Mouse (Mus musculus) ES-CJ7 (cell line): ENCODE measurements around the gene Ppp4r3a.
"Not testable (repeated sequence)": the region's sequence is repeated elsewhere in the genome, so short reads cannot be mapped to it uniquely, and the experiment has no call there.

Experiments
- DNase-seq: peaks from one replicate; pipeline ENCODE4 v3.0.0; 2011; ENCODE audit warnings: low read depth, low spot score

Gene Ppp4r3a

DNA sequence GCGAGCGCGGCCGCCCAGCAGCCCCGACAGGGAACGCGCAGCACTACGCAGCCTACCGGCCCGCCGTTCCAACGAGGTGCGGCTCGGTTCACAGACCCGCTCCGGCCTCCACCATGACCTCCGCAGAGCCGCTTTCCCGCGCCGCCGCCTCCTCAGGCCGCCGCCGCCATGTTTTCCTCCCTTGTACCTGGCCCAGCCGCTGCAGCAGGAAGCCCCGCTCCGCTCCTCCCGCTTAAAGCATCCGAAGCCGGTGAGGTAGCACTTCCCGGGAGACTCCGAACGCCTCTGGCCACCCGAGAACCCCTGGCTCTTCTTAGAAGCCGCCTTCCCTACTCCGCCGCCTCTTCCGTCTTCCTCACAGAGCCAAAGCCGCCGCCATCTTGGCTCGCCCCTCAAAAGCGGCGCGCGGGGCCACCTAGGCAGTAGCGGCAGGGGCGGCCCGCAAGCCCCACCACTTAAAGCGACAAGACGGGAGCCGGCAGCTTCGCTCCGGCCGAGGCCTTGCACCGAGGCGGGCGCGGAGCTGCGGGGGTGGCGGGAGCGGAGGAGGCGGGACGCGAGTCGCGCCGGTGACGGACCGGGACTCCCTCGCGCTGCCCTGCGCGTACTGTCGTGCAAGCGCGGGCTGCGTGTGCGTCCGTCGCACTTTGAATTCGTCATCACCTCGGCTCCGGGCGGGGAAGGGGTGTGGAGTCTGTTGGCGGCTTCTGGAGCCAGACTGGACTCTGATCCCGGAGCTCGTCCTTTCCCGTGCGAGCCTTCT is at the start of gene Ppp4r3a:
Gene Ppp4r3a (minus strand): TSS at position 627 of the 763 bp plus-strand sequence.
- DNase-seq, result peak; percentile 96

DNA sequence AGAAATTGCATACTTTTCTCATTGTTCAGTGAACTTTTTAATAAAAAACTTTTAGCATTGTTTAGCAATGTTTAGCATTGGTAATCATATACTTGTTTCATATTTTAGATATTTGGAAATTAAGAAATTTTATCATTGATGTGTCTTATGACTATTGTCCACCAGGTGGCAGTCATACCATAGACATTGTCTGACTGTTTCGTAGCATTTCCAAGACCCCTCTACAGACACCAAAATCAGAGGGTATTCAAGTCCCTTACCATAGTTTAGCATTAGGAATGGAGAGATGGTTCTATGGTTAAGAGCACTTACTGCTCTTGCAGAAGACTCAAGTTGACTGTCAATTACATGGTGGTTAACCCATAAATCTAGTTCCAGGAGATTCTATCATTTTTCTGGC is 39.5 kb upstream of the Ppp4r3a start:
- DNase-seq, result peak; percentile 27

DNA sequence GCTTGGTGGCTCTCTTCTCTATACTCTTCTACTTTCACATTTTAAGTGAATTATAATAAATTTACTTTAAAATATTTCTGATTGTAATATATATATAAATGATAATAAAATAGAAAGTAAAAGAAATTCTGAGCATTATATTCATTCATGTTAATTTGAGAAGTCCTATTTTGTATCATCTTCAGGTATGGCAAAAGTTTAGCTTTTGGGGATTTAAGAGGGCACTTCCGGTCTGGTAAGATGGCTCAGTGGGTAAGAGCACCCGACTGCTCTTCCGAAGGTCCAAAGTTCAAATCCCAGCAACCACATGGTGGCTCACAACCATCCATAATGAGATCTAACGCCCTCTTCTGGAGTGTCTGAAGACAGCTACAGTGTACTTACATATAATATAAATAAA is 38.6 kb upstream of the Ppp4r3a start:
- not testable (repeated sequence) for DNase-seq

DNA sequence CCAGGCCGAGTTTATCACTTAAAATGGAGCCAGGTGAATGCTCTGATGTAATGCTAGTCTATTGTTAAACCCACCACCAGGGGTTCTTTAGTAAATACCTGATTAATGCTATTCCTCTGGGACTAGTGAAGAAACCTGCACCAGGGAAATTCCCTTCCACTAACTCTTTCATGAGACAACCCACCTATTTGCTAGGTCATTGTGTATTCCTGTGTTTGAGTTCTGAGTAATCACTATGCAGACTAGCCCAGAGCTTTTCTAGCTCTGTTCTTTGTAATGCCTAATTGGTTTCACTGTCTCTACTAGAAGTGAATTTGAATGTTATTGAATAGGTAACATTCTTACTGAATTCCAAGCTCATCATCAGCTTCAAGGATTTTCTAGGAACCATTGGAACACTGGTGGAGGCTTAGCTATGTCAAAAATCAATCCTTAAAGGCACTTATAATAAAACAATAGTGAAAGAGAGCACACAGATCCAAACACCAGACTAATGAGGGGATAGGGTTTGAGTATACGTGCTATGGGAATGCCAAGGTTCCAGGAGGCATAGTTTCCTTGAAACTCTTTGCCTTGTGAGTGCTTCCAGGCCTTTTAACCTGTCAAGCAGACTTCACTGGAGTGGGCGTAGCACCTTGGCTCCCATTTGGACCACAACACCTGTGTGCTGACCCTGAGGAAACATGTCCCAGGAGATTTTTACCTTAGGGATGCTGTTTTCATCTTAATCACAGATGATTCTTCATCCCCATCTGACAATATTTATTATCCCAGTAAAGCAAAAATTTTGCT is 26.5 kb upstream of the Ppp4r3a start:
- peak; percentile 75 for DNase-seq

DNA sequence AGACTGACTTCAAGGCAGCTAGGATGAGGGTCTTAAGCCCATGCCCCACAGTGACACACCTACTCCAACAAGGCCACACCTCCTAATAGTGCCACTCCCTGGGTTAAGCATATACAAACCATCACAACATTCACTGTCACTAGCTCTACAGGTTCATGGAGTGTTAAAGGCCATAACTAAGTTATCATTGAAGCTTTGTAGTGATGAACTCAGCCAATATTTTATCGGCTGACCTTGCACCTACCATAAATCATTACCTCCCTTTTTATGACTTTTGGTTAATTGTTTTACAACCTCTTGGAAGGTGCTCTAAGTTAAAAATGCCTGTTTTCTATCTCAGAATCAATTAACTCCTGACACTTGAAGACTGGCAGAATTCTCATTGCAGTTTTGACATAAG is 24.2 kb upstream of the Ppp4r3a start:
- DNase-seq, result no peak

DNA sequence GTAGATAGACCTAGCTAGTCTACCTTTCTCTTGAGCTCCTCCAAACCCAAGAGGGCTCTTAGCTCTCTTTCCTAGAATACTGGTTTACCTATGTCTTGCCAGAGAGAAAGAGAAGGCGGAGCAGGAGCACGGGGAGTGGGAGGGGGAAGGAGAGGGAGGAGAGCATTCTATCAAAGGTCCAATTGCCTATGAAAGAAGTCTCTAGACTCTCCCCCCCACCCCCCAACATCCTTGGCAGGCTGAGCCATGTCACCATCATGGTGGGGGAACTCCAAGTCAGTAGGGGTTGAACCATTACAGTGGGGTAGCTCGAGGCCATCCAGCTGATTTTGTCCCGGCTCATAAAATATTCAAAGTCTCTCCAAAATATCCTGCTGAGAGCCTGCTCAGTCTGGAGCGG is 22.1 kb upstream of the Ppp4r3a start:
- DNase-seq, result peak; percentile 26

DNA sequence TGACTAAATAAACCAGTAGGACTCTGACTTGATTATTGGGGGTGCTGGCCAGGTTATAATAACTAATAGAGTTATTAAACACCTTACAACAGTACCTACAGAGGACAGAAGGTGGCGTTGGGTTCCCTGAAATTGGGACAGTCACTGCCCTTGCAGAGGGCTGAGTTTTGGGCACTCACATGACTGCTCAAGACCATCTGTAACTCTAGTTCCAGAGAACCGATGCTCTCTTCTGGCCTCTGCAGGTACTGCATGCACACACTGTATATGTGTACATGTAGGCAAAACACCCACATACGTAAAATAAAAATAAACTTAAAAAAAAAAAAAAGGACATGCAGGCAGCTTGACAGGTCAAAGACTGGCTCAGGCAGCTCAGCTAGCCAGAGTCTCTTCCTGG is 19.1 kb upstream of the Ppp4r3a start:
- DNase-seq, result peak; percentile 83

DNA sequence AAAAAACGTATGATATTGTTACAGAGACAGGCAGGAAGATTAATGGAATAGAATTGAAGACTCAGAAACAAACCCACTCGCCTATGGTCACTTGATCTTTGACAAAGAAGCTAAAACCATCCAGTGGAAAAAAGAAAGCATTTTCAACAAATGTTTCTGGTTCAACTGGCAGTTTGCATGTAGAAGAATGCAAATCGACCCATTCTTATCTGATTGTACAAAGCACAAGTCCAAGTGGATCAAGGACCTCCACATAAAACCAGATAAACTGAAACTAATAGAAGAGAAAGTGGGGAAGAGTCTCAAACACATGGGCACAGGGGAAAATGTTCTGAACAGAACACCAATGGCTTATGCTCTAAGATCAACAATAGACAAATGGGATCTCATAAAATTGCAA is 10.2 kb upstream of the Ppp4r3a start:
- not testable (repeated sequence) for DNase-seq

DNA sequence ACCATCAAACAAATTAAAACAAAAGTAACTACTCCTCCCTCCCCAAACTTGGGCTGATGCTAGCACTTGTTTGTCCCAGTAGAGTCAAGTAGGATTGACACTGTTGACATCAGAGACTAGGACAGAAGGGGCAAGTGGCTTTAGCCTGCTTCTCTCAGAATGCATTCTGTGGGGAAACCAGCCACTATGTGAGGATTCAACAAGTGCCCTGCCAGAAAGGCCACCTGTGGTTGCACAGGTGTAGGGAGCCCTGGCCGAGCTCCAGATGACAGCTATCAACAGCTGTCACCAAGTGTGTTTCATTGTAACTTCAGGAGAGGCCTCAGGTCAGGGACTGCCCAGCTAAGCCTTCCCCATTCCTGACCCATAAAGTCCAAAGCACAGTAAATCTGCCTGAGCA is 6.5 kb upstream of the Ppp4r3a start:
- no peak for DNase-seq

DNA sequence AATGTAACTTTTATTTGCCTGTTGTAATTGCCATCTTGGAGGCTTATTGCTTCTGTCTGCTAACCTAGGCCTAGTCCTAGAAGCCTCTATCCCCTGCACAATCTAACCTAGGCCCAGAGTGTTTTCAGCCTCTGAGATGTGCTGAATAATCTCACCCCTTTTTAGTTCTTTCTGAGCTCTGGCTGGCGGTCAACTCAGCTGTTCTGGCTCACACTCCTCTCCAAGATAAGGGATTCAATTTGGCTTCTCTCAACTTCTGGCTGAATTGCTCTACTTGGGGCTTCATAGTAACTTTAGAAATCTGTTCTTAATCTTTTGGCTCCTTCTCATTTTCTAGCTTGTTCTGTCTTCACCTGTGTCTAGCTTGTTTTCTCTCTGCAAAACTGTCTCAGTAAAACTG is 3.9 kb upstream of the Ppp4r3a start:
- DNase-seq, result no peak

DNA sequence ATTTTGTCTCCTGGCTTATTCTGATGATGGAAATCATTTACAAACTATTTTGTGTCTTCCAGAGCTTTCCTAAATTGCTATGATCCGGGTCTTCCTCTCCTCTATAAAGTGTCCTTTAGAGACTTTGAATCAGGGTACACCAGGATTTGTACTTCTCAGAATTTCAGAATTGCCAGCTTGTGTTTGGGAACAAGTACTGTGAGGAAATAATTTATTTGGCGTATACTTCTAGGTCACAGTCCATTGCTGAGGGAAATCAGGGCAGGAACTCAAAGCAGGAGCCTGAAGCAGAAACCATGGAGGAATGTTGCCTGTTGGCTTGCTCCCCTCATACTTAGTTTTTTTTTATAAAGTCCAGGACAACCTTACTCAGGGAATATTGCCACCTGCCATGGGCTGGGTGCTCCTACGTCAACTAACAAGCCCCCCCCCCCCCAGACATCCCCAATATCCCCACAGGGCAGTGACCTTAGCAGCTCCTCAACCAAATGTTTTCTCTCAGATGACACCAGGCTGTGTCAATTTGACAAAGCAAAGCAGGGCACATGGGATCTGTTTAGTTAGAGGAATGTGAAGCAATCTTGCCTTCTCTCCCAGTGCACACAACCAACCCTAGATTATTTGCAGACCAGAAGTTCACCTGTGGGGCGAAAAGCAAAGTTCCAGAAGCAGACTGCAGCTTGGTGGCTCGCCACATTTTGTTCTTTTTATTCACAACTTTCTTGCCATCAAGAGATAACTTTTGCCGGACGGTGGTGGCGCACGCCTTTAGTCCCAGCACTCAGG is 1.6 kb upstream of the Ppp4r3a start:
- DNase-seq, result no peak

DNA sequence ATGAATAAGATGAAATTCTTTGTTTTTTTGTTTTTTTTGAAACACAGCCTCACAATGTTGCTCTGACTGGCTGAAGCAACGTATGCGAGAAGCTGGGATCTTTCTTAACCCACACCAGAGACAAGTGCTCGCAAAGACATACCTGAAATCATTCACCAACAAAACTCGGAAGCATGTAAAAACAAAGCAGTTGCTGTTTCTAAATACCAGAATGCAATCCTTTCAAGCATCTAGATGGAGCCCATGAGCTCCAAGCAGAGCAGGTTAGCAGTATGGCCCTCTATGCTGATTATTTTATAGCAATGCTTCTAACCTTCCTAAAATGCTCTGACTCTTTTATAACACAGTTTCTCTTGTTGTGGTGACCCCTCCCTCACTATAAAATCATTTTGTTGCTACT is 735 bp upstream of the Ppp4r3a start:
- no peak for DNase-seq

DNA sequence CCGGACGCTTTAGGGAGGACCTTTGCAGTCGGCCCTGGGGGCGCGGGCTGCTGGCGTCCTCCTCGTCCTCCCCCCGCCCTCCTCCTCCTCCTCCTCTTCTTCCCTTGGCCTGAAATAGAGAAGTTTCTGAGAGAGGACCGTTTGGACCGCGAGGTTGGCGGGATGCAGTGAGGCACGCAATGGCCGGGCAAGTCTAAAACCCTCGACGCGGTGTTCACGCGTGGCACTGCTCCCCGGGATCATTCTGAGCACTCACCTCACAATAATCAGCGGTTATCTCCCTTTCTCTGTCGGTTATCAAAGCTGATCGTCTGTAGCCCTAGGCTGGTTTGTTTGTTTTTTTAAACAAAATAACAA is 315 bp upstream of the Ppp4r3a start:
- no peak for DNase-seq

DNA sequence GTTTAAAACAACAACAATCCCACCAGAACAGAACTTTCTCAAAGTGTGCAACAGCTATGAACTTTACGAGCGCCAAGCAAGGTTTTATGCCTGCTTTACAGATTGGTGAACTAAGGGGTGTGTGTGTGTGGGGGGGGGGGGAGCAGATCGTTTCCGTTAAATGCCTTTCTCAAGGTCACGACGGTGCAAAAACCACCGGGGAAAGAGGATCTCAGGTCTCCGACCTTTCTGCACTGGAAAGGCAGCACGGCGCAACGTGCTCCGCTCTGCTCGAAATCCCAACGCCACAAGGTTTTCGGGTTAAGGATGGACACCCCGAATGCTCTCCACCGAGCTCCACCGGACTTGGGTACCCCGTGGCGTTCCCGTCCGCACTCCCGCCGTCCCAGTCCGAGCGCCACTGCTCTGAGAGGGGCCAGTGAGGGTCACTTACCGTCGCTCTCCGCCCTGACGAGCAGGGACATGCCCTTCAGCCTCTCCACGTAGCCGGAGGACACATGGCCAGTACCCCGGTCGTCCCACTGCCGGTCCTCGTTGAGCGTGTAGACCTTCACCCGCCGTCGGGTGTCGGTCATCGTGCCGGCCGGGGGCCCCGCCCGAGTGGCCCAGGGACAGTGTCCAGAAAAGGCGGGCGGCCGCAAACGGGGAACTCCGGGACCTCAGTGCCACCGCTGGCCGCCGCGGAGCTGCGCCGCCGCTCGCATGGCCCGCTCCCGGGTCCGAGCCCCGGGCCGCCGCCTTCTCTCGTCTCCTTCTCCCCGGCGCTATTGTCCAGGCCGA is 1.0 kb downstream of the Ppp4r3a start:
- DNase-seq, result peak; percentile 25

DNA sequence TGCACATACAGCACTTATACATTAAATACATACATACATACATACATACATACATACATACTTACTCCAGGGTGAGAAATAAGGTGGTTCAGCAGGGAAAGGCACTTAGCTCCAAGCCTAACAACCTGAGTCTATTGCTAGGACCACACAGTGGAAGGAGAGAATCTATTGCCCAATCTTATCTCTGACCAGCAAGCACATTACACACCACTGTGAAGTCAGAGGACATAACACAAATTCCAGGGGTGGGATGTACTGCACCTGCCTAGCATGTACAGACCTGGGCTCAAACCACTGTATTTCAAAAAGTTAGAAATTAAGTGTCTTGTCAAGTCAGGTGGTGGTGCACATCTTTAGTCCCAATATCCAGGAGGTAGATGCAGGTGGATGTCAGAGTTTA is 5.5 kb downstream of the Ppp4r3a start:
- no peak for DNase-seq

DNA sequence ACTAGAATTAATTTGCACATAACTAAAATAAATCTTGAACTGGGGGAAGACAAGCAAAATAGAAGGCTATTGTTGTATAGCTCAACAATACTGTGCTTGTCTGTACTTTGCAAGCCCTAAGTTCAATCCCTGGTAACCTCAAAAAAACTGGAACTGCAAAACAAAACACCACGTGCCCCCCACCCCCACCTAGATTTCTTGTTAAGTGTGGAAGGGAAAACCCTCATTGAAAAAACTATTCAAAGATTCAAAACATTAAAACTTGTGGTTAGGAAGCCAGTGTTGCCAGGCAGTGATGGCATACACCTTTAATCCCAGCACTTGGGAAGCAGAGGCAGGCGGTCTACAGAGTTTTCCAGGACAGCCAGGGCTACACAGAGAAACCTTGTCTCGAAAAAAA is 8.1 kb downstream of the Ppp4r3a start:
- no peak for DNase-seq

DNA sequence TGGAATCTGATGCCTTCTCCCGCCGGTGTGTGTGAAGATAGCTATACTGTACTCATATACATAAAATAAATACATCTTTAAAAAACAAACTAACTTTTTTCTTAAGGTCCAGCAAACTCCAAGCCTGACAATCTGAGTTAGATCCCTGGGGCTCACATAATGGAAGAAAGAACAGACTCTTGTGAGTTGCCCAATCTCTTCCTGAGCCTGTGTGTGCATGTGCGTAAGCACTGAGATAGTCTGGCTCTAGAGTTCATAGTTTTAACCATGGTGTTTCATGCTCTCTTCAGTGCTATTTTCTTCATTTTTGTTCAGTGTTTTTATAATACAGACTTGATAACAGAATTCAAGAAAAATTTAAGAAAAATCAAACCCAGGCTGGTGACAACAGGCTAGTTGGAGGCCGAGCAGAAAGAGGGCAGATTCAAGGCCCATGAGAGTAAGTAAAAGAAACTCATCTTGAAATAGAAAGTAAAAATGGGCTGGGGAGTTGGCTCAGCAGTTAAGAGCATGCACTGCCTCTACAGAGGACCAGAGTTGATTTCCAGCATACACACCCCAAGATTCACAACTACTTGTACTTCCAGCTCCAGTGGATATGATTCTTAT is 8.6 kb downstream of the Ppp4r3a start:
- DNase-seq, result no peak

DNA sequence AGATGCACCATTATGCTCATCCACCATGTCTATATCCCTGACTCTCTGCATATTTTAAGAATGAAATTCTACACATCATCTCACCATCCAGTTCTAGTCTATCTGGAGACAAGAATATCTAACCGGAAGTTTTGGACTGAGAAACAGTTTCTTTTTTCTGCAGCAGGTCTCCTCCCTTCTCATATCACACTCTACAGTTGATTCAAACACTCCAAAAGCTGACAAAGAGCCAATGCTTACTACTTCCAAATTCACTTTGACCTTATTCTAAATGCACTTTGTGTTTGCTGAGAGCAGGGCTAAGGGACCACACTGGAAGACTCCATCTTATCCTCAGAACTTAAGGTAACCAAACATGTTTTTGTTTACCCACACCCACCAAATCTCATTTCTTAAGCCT is 13.7 kb downstream of the Ppp4r3a start:
- DNase-seq, result no peak

DNA sequence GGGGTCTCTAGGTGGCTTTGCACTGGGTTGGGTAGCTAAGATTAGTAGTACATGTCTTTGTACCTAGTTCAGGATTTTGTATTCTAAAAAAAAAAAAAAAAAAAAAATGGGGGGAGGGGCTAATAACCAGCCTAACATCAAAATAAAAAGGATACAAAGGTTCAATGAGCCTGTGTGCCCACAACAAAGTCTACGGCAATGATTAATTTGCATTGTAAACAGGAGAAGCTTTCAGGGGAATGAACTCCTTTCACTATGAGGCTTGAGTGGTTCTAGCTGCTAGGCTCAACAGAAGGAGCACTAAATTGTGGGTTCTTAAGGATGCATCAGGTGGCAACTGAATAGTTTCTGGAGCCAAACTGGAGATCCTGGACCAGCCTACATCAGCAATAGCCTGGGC is 17.2 kb downstream of the Ppp4r3a start:
- no peak for DNase-seq

DNA sequence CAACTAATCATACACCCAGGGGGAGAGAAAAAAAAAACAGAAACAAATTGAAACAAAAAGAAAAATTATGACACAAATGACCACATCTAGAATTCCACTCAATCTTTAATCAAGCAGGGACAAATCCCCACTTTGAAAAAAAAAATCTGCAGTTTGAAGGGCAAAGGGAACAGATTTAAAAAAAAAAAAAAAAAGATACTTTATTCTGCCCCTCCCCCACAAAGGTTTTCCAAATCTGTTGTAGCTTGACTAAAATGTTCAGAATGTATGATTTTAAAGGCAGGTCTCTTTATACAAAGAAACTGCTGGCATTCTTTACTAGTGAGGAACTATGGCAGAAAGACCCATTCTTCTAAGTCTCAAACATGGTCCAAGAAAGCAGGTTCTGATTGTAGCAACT is 43.5 kb downstream of the Ppp4r3a start:
- DNase-seq, result no peak
